Mouse (Mus musculus): ENCODE results near the gene Grid2.

DNA sequence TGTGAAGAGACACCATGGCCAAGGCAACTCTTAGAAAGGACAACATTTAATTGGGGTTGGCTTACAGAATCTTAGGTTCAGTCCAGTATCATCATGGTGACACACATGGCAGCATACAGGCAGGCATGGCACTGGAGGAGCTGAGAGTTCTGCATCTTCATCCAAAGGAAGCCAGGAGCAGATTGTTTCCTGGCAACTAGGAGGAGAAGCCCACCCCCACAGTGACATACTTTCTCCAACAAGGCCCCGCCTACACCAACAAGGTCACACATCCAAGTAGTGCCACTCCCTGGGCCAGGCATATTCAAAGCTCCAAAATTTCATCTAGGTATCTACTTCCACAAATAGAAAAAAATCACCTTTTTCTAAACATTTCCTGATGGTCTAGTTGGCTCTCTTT is 1351.4 kb downstream of the Grid2 start:
- TF ChIP-seq CTCF (IDR thresholded peaks at IDR 0.05; ENCODE audit: extremely low read depth, insufficient read length, insufficient replicate concordance, low read depth, low read length) (no peak), POLR2A (IDR thresholded peaks at IDR 0.05; ENCODE audit: low read depth, low read length) (no peak)
